Mouse (Mus musculus): ENCODE data around the gene 4921501E09Rik.
"Not testable (repeated sequence)": the region's sequence is repeated elsewhere in the genome, so short reads cannot be mapped to it uniquely, and the experiment has no call there.

The 4921501E09Rik gene

DNA sequence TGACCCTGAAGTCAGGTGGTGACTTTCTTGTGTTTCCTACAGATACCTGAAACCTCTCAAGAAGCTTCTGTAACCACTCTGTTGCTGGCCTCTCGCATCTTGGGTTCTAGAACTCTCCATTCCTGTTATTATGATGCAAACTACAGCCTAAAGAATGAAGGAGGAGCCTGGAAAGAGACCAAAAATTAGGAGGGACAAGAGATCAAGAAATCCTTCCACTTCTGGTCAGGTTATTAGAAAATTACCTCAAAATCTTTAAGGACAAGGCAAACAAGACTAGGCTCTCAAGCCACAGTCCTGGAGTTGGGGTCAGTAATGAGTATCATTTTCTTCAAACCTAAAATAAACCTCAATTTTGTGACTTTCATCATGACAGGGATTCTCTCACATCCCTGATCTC is at the start of gene 4921501E09Rik:
Gene 4921501E09Rik (minus strand): TSS at position 101 of the 400 bp plus-strand sequence.
- DNase-seq (ENCODE audit: low spot score in 2 of 2) = no peak

DNA sequence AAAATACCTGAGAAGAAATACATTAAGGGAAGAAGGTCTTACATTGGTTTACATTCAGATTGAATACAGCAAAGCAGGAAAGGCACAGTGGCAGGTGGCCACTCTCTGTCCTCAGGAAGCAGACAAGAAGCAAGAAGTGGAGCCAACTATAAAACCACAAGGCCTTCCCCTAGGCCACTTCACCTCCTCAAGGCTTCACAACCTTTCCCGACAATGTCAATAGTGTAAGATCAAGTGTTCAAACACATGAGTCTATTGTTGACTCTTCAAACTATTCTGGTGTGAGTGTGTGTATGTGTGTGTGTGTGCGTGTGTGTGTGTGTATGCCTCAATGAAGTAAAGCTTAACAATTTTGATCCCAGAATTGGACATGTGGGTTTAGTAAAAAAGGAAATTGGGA is 29.5 kb upstream of the 4921501E09Rik start:
- no peak for DNase-seq (ENCODE audit: low spot score in 2 of 2)

GRCm38 (mm10) chr17:33092391-33093193 is 24.7 kb upstream of the 4921501E09Rik start:
- peak; percentile 55 to 87 for DNase-seq (ENCODE audit: low spot score in 2 of 2)

GRCm38 (mm10) chr17:33091630-33092029 is 23.8 kb upstream of the 4921501E09Rik start:
- no peak for DNase-seq (ENCODE audit: low spot score in 2 of 2)

- DNase-seq (ENCODE audit: low spot score in 2 of 2) = peak; percentile 83 to 95
These were observed 21.5 kb upstream of the 4921501E09Rik start, which contains the start of gene Zfp563 for GRCm38 (mm10) chr17:33089220-33089949. Zfp563 (plus strand) TSS chr17:33089310.

DNA sequence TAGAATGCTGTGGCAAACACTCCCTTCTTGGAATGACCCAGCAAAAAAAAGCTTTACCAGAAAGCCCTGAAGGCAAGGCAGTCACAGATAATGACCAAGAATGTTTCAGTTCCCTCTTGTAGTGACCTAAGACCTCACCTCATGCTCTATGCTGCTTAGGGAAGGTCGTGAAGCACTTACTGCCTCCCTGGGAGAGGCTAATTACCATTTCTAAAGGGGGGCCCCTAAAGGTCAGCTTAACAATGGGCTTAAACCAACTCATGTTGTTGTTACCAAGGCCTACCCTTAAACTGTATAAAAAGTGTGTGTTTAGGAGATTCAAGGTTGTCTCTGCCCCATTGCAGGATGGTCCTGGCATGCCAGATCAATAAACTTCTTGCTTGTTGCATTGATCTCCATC is 4.9 kb downstream of the 4921501E09Rik start:
- DNase-seq (ENCODE audit: low spot score in 2 of 2) = no peak

DNA sequence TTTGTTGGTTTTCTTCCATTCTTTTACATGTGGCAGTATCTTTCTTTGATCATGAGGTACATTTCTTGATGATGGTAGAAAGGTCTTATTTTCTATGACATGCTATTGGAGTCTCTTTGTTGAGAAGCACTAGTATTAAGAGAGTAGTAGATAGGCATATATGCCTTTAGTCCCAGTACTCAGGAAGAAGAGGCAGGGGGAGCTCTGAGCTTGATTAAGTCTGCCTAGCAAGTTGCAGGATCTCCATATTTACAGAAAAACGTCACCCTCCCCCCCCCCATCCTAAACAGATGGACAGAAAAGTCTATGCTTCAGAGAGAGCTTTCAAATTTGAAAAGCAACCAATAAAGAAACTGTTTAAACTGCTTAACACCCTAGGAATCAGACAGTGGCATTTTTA is 9.1 kb downstream of the 4921501E09Rik start:
- no peak for DNase-seq (ENCODE audit: low spot score in 2 of 2)

DNA sequence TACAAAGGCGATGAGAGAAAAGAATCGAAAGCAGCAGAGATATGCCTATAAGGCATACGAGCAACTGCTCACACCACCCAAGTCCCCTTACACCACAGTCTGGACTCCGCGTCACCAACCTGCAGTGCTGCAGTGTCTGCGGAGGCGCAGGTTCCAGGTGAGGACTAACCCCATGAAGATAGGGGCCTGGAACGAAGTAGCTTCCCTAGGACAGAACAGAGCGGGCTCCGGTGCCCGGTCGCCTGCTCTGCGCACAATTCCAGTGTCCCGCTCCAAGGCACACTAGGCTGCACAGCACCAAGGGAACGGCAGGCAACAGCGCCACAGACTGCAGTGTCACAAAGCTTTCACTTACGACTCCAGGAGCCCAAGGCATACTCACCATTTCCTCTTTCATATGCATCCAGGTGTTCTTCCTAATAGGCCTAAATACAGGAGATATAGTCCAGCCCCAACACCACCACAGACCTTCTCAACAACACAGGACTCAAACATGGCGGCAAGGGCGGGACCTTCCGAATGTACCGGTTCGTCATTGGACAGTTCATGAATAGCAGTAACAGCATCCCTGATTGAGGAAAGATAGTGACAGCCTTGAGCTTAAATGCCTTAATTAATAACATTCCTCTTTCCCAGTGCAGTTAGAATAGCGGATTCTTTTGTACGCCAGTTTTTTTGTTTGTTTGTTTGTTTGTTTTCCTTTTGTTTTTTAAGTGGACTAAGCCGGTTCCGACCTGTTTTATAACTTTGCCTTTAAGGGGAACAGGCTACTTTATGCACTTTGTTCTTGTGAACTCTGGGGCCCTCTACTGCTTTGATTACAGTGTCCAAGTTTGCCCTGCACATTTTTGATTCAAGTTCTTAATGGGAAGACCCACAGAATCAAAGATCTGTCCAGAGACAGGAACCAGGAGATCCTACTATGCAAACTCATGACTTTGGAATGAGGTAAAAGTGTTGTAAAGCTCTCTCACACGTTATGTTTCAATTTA is 34.7 kb downstream of the 4921501E09Rik start, which contains the start of gene Zfp763:
Gene Zfp763 (minus strand): TSS at position 503 of the 992 bp plus-strand sequence.
- peak; percentile 42 to 85 for DNase-seq (ENCODE audit: low spot score in 2 of 2)

DNA sequence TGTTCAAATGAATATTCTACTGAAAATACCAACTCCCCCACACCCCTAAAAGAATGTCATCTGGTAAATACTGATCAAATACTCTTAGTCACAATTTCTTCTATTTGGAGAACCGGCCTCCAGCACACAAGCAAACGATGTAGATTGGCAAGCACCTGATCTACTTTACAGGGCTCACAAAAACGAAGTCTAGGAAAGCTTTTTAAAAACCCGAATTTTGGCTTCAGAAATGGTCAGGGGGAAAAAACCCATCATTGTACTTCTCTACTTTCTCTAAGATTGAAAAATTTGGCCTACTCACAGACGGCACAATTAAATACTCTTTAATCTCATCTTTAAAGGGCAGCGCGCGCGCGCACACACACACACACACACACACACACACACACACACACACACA is 35.5 kb downstream of the 4921501E09Rik start:
- DNase-seq (ENCODE audit: low spot score in 2 of 2) = no peak

GRCm38 (mm10) chr17:33020434-33020833 is 47.4 kb downstream of the 4921501E09Rik start:
- not testable (repeated sequence) for DNase-seq (ENCODE audit: low spot score in 2 of 2)
